Mouse (Mus musculus) ES-CJ7 (cell line): ENCODE results near the gene Tmem74b.

ENCODE experiments used
- DNase-seq: peaks from one replicate; pipeline ENCODE4 v3.0.0; 2011; ENCODE audit warnings: low read depth, low spot score

The Tmem74b gene

DNA sequence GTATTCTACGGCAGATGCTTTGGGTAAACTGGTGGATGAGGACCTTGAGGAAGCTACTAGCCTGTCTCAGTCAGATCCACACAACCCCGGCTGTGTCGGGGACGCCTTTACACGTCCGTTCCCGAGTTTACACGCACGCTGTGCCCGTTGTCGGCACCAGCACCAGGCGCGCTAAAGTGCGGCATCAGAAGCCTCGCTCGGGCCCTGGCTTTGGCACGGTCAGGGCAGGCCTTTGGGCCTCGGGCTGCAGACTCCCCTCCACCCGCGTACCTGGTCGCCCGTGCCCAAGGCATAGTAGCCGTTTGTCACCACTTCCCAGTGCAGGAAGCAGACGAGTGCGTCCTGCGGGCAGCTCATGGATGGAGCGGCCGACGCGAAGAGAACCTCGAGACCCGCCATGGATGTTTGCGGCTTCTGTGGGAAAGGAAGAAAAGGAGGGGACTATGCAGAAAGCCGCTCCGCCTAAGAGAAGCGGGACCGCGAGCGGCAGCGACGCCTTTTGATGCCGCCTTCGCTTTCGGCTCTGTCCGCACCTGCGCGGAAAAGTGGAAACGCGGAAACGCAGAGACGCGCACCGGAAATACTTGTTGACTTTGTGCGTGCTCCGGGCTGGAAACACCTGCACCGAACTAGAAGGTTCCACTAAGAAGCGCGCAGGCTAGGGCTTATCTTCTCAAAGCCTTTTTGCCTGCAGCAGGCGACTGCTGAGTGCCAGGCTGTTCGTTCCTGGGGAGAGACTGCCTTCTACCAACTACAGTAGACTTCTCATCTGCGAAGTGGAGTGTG lies 39.1 kb downstream of the Tmem74b start:
- peak; percentile 93 for DNase-seq

GRCm38 (mm10) chr2:151742084-151742483 lies 40.3 kb downstream of the Tmem74b start:
- DNase-seq, result no peak

DNA sequence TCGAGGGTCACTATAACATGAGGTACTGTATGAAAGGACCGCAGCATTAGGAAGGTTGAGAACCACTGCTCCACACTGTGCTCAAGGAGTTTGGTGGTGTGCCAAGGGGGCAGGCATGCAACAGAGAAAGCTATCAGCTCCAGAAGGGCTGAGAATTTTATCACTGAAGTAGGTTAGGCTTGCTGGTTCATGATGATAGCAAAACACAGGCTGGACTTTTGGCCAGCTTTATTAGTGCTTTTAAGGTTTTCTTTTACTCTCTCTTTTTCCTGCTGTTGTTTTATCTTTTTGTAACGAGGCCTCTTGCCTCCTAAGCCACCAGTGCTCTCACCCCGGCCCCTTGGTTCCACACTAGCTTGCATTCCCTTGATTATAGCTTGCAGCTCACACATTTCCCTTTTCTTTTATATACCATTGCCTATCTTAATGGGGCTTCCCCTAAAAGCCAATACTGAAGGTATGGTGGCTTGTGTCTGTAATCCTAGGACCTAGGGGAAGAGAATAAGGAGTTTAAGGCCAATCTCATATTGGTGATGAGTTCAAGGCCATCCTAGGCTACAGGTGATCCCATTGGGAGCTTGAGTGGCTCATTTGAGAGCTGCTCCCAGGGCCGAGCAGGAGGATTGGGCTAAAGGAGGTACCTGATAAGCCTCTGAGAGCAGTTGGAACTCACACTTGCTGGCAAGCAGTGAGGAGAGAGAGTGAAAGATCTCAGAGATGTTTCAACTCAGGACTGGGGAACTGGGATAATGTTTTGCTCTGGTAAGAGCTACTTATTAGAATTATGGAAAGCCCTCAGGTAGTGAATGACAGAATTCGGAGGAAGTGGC lies 41.3 kb downstream of the Tmem74b start:
- DNase-seq, result no peak

GRCm38 (mm10) chr2:151743845-151744244 lies 42.0 kb downstream of the Tmem74b start, which contains the start of gene Psmf1:
Psmf1 (minus strand) TSS chr2:151744186.
- DNase-seq, result no peak

DNA sequence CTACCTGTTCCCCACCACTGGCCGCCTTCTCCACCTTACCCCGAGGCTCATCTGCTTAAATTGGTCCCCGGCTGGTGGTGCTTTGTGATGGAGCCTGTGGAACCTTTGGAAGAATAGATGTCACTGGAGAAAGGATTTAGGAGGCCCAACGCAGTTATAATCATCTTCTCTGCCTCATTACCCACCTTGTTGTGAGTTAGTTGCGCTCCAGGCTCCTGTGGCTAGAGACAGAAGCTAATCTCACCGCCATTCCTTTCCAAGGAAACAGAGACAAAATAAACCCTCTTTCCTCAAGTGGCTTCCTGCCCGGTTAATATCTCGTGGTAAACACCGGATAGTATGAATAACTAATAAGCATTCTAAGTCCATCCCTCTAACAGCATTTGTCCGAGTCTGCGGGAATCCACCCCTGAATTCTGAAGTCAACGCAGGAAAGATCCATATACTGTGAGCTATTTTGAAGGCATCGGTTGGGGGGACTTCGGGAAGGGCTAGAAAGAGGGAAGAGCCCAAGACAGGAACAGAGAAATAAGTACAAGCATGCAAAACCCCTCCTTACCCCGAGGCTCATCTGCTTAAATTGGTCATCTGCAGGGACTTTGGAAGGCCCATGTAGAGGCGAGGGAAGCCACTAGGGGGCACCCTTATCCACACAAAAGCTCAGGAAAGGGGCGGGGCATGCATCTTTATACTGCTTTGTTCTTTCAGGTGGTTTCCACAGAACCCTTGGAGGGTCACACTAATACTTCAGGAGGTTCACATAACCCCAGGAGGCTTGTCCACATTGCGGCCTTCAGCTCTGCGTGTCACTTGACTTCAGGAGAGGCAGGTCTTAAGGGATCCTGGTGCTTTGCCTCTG lies 46.3 kb downstream of the Tmem74b start:
- peak; percentile 81 for DNase-seq

GRCm38 (mm10) chr2:151751330-151751729 lies 49.5 kb downstream of the Tmem74b start:
- DNase-seq, result peak; percentile 33

- DNase-seq, result no peak
These were observed 54.7 kb downstream of the Tmem74b start for GRCm38 (mm10) chr2:151756277-151757061.

DNA sequence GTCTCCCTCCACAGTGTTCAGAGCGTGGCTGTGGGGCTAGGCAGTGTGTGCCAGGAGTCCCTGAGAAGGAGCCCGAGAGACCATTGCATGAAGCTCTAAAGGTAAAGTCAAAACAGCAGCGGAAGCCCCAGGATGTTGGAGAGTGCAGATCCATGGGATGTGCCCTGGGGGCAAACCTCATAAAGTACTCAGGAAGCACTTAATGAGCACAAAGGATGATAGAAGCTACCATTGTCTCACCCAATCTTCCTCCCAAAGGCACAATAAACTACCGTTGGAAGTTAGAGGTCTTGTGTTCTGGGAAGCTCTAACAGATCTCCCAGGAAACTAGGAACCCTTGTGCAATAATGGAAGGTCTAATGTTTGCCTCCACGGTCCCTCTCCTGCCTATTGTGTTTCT lies 55.6 kb downstream of the Tmem74b start:
- DNase-seq, result peak; percentile 84

- no peak for DNase-seq
These were observed 57.1 kb downstream of the Tmem74b start for GRCm38 (mm10) chr2:151758806-151759353.
